Mouse (Mus musculus) forebrain, embryonic 10.5 days (tissue): ENCODE measurements at regions not wholly inside any gene's neighbourhood (a gene's known extent, or its start where the extent isn't known, plus 50 kb on each side); places are given as distances from the start of the nearest gene placed in this dataset.

Experiments
- DNase-seq: peaks from one replicate; pipeline ENCODE4 v3.0.0-alpha.2; 2017; ENCODE audit warnings: low spot score; ENCODE audit errors: extremely low spot score
- H3K27ac ChIP-seq: fragments of 300-500 bp; sonication (generic); 2 replicates; pipeline ENCODE4 v1.5.1; 2016; ENCODE audit warnings: mild to moderate bottlenecking
- H3K27me3 ChIP-seq: fragments of 300-500 bp; sonication (generic); 2 replicates; pipeline ENCODE4 v1.6.1; 2016; ENCODE audit warnings: mild to moderate bottlenecking; ENCODE audit not compliant: poor library complexity, severe bottlenecking
- H3K36me3 ChIP-seq: fragments of 300-500 bp; sonication (generic); replicated peaks from 2 replicates; pipeline ENCODE4 v1.6.1; 2016; ENCODE audit warnings: mild to moderate bottlenecking, moderate library complexity
- H3K4me1 ChIP-seq: fragments of 300-500 bp; sonication (generic); 2 replicates; pipeline ENCODE4 v1.6.1; 2016
- H3K4me3 ChIP-seq: fragments of 300-500 bp; sonication (generic); 2 replicates; pipeline ENCODE4 v1.5.1; 2016; ENCODE audit warnings: mild to moderate bottlenecking, moderate library complexity
- H3K9me3 ChIP-seq: fragments of 300-500 bp; sonication (generic); 2 replicates; pipeline ENCODE4 v1.6.1; 2016; ENCODE audit warnings: mild to moderate bottlenecking, moderate library complexity
- WGBS: fragments of 180-500 bp; shearing (Covaris S2); methylation state at CpG from one replicate; pipeline ENCODE4 v1.1.7; 2016; 5-methylcytosine and 5-hydroxymethylcytosine counted together

GRCm38 (mm10) chr13:79057424-79057823 is 857.9 kb upstream of the Nr2f1 start:
- Histone ChIP-seq H3K4me3 (no peak overlapping the region), H3K27me3 (no peaks in the 10 kb centered on the region), H3K4me1 (no peaks in the 10 kb centered on the region), H3K36me3 (no peaks in the 10 kb centered on the region), H3K27ac (no peak overlapping the region), H3K9me3 (no peaks in the 10 kb centered on the region)
- WGBS, result 85% methylated on average over 1 of the region's 1 CpGs
- no peak for DNase-seq

- DNase-seq, result no peak
- Histone ChIP-seq H3K4me1 (no peaks in the 10 kb centered on the region; the same call in 1 of the 2 replicates), H3K27me3 (no peaks in the 10 kb centered on the region), H3K9me3 (no peaks in the 10 kb centered on the region), H3K4me3 (no peak overlapping the region), H3K36me3 (no peaks in the 10 kb centered on the region), H3K27ac (no peak overlapping the region)
Observed at GRCm38 (mm10) chr13:79054481-79054880, 854.9 kb upstream of the Nr2f1 start.

GRCm38 (mm10) chr13:79053428-79053827 is 853.9 kb upstream of the Nr2f1 start:
- no peaks in the 10 kb centered on the region for H3K36me3 ChIP-seq
- no peaks in the 10 kb centered on the region for H3K9me3 ChIP-seq
- WGBS, result 95% methylated on average over 1 of the region's 1 CpGs
- no peak overlapping the region for H3K27ac ChIP-seq
- H3K4me3 ChIP-seq, result no peak overlapping the region
- no peaks in the 10 kb centered on the region for H3K27me3 ChIP-seq
- DNase-seq, result no peak
- H3K4me1 ChIP-seq, result no peaks in the 10 kb centered on the region; the same call in 1 of the 2 replicates

- Histone ChIP-seq H3K27me3 (no peaks in the 10 kb centered on the region), H3K4me1 (peaks cover 9% of the 10 kb centered on the region), H3K4me3 (no peak overlapping the region), H3K36me3 (no peaks in the 10 kb centered on the region), H3K9me3 (no peaks in the 10 kb centered on the region), H3K27ac (no peak overlapping the region)
- DNase-seq, result no peak
- 48% methylated on average over 1 of the region's 1 CpGs for WGBS
Observed at GRCm38 (mm10) chr13:79047240-79047639, 847.7 kb upstream of the Nr2f1 start.

- Histone ChIP-seq H3K4me3 (no peak overlapping the region), H3K4me1 (peaks cover 9% of the 10 kb centered on the region), H3K9me3 (no peaks in the 10 kb centered on the region), H3K27me3 (no peaks in the 10 kb centered on the region), H3K27ac (no peak overlapping the region), H3K36me3 (no peaks in the 10 kb centered on the region)
- DNase-seq, result no peak
- WGBS, result 61% methylated on average over 5 of the region's 5 CpGs
Observed at GRCm38 (mm10) chr13:79044657-79045056, 845.1 kb upstream of the Nr2f1 start.

GRCm38 (mm10) chr13:79037883-79038282 is 838.3 kb upstream of the Nr2f1 start:
- no peak overlapping the region for H3K4me3 ChIP-seq
- no peaks in the 10 kb centered on the region for H3K36me3 ChIP-seq

GRCm38 (mm10) chr13:79035276-79035675 is 835.7 kb upstream of the Nr2f1 start:
- no peaks in the 10 kb centered on the region for H3K36me3 ChIP-seq
- H3K27ac ChIP-seq, result no peak overlapping the region
- no peaks in the 10 kb centered on the region for H3K27me3 ChIP-seq
- 80% methylated on average over 2 of the region's 2 CpGs for WGBS
- DNase-seq, result no peak
- H3K9me3 ChIP-seq, result no peaks in the 10 kb centered on the region
- H3K4me3 ChIP-seq, result no peak overlapping the region
- peaks cover 4% of the 10 kb centered on the region for H3K4me1 ChIP-seq

More at GRCm38 (mm10) chr13:79037883-79038282, 838.3 kb upstream of the Nr2f1 start:
- no peaks in the 10 kb centered on the region for H3K4me1 ChIP-seq
- H3K9me3 ChIP-seq, result no peaks in the 10 kb centered on the region
- no peak overlapping the region for H3K27ac ChIP-seq
- no peak for DNase-seq
- H3K27me3 ChIP-seq, result no peaks in the 10 kb centered on the region

- H3K4me3 ChIP-seq, result no peak overlapping the region
- H3K27ac ChIP-seq, result peak overlapping the region; percentile 12; the same call in 1 of the 2 replicates
- no peaks in the 10 kb centered on the region for H3K9me3 ChIP-seq
- H3K27me3 ChIP-seq, result no peaks in the 10 kb centered on the region
- H3K4me1 ChIP-seq, result peaks cover 49% of the 10 kb centered on the region
- DNase-seq, result no peak
- no peaks in the 10 kb centered on the region for H3K36me3 ChIP-seq
Observed at GRCm38 (mm10) chr13:79029974-79030373, 830.4 kb upstream of the Nr2f1 start.

- DNase-seq, result peak; percentile 33
- H3K4me1 ChIP-seq, result peaks cover 49% of the 10 kb centered on the region
- no peaks in the 10 kb centered on the region for H3K27me3 ChIP-seq
- H3K27ac ChIP-seq, result peak overlapping the region; percentile 36; the same call in 1 of the 2 replicates
- H3K4me3 ChIP-seq, result no peak overlapping the region
- H3K9me3 ChIP-seq, result no peaks in the 10 kb centered on the region
- H3K36me3 ChIP-seq, result no peaks in the 10 kb centered on the region
- 50% methylated on average over 4 of the region's 4 CpGs for WGBS
Observed at GRCm38 (mm10) chr13:79027877-79028760, 828.6 kb upstream of the Nr2f1 start.

- H3K4me3 ChIP-seq, result no peak overlapping the region
- H3K27ac ChIP-seq, result peak overlapping the region; percentile 48; the same call in 1 of the 2 replicates
- H3K4me1 ChIP-seq, result peaks cover 47% of the 10 kb centered on the region
- 27% methylated on average over 1 of the region's 1 CpGs for WGBS
- H3K36me3 ChIP-seq, result no peaks in the 10 kb centered on the region
- no peaks in the 10 kb centered on the region for H3K9me3 ChIP-seq
- no peak for DNase-seq
- H3K27me3 ChIP-seq, result no peaks in the 10 kb centered on the region
Observed at GRCm38 (mm10) chr13:79025645-79026044, 826.1 kb upstream of the Nr2f1 start.

- Histone ChIP-seq H3K9me3 (no peaks in the 10 kb centered on the region), H3K27ac (no peak overlapping the region), H3K4me1 (no peaks in the 10 kb centered on the region), H3K27me3 (no peaks in the 10 kb centered on the region), H3K36me3 (no peaks in the 10 kb centered on the region), H3K4me3 (no peak overlapping the region)
- WGBS, result 93% methylated on average over 2 of the region's 2 CpGs
- no peak for DNase-seq
Observed at GRCm38 (mm10) chr13:79018051-79018450, 818.5 kb upstream of the Nr2f1 start.

- DNase-seq, result no peak
- H3K27me3 ChIP-seq, result no peaks in the 10 kb centered on the region
- no peaks in the 10 kb centered on the region for H3K9me3 ChIP-seq
- no peaks in the 10 kb centered on the region for H3K36me3 ChIP-seq
- no peak overlapping the region for H3K4me3 ChIP-seq
- no peak overlapping the region for H3K27ac ChIP-seq
- no peaks in the 10 kb centered on the region for H3K4me1 ChIP-seq
- WGBS, result 94% methylated on average over 1 of the region's 1 CpGs
Observed at GRCm38 (mm10) chr13:79003313-79003712, 803.8 kb upstream of the Nr2f1 start.

- WGBS, result 70% methylated on average over 2 of the region's 2 CpGs
- Histone ChIP-seq H3K4me3 (no peak overlapping the region), H3K27ac (no peak overlapping the region), H3K9me3 (no peaks in the 10 kb centered on the region), H3K27me3 (no peaks in the 10 kb centered on the region), H3K36me3 (no peaks in the 10 kb centered on the region), H3K4me1 (no peaks in the 10 kb centered on the region)
- DNase-seq, result no peak
Observed at GRCm38 (mm10) chr13:78998855-78999254, 799.3 kb upstream of the Nr2f1 start.
